Mouse (Mus musculus) testis, adult 2 months (tissue): ENCODE results near the gene Tiam1.

Source experiments
- CTCF ChIP-seq: fragments of 200-500 bp; IDR thresholded peaks from 2 replicates; pipeline ENCODE4 v1.5.1; 2012; ENCODE audit warnings: low read depth, mild to moderate bottlenecking, inconsistent platforms, low read length, moderate library complexity; ENCODE audit not compliant: control insufficient read depth, insufficient read depth, insufficient replicate concordance
- POLR2A ChIP-seq: fragments of 200-500 bp; IDR thresholded peaks from 2 replicates; pipeline ENCODE4 v1.6.1; 2012; ENCODE audit warnings: low read depth, mild to moderate bottlenecking, inconsistent platforms, low read length, moderate library complexity; ENCODE audit not compliant: control insufficient read depth

GRCm38 (mm10) chr16:90132331-90132730, 11.2 kb downstream of the Tiam1 start:
- TF ChIP-seq POLR2A = no peak
- TF ChIP-seq CTCF = no peak
